Mouse (Mus musculus): ENCODE measurements at regions not wholly inside any gene's neighbourhood (a gene's known extent, or its start where the extent isn't known, plus 50 kb on each side); places are given as distances from the start of the nearest gene placed in this dataset.

DNA sequence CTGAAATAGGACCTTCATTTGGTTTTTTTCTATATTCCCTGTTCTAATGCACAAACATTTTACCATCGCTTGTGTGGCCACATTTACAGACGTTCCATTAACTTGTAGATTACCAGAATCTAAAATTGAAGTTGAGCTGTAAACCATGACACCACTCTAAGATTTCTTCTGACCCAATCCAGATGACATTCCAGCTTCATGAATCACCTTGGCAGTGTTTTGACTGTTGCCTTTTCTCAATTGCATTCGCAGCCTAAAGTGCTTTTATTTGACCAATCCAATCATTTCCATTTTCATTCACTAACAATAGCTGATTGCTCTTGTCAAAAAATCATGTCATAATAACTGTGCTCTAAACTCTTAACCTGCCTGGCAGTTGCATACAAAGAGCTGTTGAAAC is 144.8 kb downstream of the Mdfic start:
- intact Hi-C loops (cut with DNase I) = no loop called here
- no peak for DNase-seq (ENCODE audit: low spot score in 2 of 2)

DNA sequence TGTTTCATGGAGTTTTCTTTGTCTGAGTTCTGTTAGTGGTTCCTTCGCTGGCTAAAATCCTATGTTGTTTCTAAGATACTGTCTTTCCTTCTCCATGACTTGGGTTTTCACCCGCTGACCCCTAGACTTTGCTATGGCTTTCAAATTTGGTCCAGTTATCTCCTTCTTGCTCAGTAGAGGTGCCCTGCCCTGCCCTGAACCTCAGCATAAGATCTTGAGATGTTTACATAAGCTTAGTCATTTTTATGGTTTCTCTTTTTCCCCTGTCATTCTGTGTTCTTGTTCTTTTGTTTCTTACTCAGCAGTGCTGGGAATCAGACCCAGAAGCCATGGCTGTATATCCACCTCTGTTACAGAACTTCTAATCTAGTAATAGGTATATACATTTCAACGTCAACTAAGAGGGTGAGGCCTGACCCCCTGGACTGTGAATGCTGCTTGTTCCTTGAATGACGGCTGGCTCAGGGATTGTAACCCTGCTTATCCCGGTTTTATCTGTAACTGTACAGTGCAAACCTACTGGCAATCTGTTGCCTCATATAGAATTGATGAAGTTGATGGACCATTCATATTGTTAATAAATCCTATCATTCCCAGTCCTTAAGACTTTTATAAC is 161.9 kb downstream of the Mdfic start:
- intact Hi-C loops (cut with DNase I) = no loop called here
- no peak for DNase-seq (ENCODE audit: low spot score in 2 of 2)

DNA sequence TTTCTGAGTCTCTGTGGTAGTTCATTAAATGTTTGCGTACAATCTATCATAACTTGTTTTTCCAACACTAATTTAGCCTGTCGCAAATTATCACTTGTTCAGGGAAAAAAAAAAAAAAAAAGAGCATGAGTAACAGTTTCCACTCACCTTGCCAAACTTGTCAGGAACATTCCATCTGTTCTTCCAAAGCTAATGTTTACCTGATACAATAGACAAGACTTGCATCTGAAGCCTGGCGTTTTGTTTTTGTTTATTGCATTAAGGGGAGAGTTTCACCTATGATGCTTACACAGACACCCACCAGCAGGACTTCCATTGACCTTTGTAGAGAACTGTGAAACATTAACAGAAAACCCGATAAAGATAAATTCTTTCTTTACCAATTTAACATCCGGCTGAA is 172.6 kb downstream of the Mdfic start:
- no peak for DNase-seq (ENCODE audit: low spot score in 2 of 2)
- intact Hi-C loops (cut with DNase I) = no loop called here

DNA sequence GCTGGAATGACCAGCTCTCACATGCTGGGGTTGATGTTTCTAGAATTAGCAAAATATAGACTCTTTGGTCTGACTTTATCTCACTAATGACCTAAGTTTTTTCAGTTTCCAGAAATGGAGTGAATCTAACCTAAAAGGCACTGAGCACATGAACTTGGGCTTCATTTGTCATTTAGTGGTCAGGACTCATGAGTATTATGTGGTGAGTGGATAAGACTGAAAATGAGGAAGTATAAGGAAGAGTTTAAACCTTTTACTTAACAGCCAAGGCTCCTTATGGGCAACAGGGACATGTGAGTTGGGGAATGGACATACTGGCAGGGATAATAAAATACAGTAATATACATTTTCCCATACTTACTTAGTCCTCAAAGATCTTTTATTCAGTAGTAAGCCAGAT is 180.0 kb downstream of the Mdfic start:
- intact Hi-C loops (cut with DNase I) = no loop called here

DNA sequence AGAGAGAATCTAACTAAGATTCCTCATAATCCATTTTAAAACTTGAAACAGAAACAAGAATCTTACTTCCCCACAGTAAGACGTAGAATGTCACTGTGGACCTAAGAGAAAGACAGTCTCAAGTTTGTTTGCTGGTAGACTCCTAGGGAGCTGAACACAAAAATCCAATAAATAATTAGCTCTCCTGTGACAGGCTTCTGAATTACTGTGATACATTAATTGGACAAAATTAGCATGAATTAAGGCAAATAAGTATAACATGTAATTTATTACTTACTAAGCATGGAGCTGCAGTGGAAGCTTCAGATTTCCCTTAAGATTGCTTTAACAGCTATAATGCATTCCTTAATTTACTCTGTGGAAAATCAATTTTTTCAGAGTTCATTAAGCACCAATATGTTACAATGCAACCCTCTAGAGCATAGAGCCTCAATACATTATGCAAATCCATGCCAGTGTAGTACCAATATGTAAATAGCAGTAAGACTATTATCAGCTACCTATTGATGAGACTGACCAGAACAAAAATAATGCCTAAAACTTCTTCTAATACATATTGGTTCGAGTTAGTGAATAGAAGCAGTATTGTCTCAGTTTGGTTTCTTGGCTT is 182.3 kb downstream of the Mdfic start:
- intact Hi-C loops (cut with DNase I) = no loop called here
- DNase-seq (ENCODE audit: low spot score in 2 of 2) = no peak

More for the DNA sequence above, 180.0 kb downstream of the Mdfic start:
- no peak for DNase-seq (ENCODE audit: low spot score in 2 of 2)

DNA sequence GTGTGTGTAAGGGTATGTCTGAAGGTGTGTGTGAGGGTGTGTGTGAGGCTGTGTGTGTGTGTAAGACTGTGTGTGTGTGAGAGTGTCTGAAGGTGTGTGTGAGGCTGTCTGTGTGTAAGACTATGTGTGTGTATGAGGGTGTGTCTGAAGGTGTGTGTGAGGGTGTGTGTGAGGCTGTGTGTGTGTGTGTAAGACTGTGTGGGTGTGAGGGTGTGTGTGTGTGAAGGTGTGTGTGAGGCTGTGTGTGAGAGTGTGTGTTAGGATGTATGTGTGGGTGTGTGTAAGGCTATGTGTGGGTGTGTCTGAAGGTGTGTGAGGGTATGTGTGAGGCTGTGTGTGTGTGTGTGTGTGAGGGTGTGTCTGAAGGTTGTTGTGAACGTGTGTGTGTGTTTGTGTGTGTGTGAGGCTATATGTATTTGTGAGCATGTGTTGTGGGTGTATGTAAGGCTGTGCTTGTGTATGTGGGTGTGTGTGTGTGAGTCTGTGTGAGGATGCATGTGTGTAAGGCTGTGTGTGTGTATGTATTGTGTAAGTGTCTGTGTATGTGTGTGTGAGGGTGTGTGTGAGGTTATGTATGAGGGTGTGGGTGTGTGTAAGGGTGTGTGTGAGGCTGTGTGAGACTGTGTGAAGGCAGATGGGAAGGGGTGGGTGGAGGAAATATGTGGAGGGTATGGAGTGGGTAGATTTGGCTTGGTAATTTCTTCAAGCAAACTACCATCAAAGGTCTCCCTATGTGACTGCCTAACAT is 190.1 kb downstream of the Mdfic start:
- no peak for DNase-seq (ENCODE audit: low spot score in 2 of 2)
- intact Hi-C loops (cut with DNase I) = no loop called here

DNA sequence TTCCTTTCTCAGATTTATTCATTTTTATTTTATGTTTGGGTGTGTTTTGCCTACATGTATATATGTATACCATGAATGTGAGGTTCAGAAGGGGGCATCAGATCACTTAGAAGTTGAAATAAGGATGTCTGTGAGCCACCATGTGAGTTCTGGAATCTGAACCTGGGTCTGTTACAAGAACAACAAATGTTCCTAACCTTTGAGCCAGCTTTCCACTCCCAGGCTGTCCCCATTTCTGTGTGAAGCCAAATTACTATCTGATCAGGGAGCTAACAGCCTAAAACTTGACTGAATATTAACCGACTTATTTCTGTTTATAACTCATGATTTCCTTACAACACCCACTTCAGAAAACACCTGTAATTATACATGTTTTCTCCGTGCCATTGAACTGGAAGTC is 209.2 kb downstream of the Mdfic start:
- intact Hi-C loops (cut with DNase I) = no loop called here
- DNase-seq (ENCODE audit: low spot score in 2 of 2) = no peak

DNA sequence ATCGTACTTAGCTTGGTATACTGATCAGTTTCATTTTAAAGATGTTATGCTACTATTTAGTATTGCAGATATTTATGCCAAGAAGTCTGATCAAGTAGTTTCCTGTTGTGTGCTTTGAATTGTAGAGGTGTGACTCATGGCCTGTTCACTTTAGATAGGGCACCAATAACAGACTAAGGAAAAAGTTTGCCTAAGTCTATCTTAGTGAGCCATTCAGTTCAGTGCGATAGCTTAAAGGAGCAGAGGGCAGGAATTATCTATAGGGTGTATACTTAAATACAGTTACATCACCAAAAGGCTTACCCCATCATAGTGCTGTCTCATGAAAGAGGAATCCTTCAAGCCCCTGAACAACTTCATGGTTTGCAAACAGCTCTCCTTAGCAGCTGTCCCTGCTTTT is 229.8 kb downstream of the Mdfic start:
- DNase-seq (ENCODE audit: low spot score in 2 of 2) = no peak
- intact Hi-C loops (cut with DNase I) = no loop called here

DNA sequence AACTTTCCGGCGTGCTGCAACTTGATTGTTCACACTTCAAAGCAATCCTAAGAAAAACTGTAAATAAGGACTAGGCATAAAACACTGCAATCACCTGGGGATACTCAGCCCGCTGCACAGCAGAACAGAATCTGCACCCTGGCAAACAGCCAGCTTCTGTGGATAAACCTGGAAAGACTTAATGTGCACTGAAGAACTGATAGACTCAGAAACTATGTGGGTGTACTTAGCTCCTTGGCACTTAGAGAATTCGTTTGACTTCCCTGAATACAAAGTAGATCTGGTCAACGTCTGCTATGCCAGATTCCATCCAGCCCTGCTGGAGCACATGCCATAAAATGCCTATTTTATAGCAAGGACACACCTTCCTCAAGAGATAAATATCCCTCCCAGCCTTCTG is 266.9 kb downstream of the Mdfic start:
- intact Hi-C loops (cut with DNase I) = no loop called here

More for the DNA sequence above, 266.9 kb downstream of the Mdfic start:
- DNase-seq (ENCODE audit: low spot score in 2 of 2) = peak; percentile 2 to 6
